Mouse (Mus musculus) heart, embryonic 16.5 days (tissue): ENCODE data around the gene Cdkl2. TPM values are rescaled to one million over a fixed set of nuclear protein-coding genes. Genes with fewer than 3 reads are reported as not detected.

Experiments
- ATAC-seq: fragments of 200-750 bp; cut with Nextera tagmentation; replicated peaks from 2 replicates; pipeline ENCODE4 v1.8.0; 2017; ENCODE audit warnings: moderate number of reproducible peaks; ENCODE audit not compliant: insufficient read depth, low FRiP score; ENCODE audit errors: extremely low read depth
- H3K27ac ChIP-seq: fragments of 300-500 bp; sonication (generic); 2 replicates; pipeline ENCODE4 v1.5.1; 2014; ENCODE audit warnings: mild to moderate bottlenecking, low read length, control low read depth, moderate library complexity
- H3K27me3 ChIP-seq: fragments of 300-500 bp; sonication (generic); 2 replicates; pipeline ENCODE4 v1.6.1; 2014; ENCODE audit warnings: low read length, mixed read lengths; ENCODE audit not compliant: control insufficient read depth, insufficient read depth
- H3K36me3 ChIP-seq: fragments of 300-500 bp; sonication (generic); 2 replicates; pipeline ENCODE4 v1.6.1; 2014; ENCODE audit not compliant: control insufficient read depth, insufficient read depth
- H3K4me1 ChIP-seq: fragments of 300-500 bp; sonication (generic); 2 replicates; pipeline ENCODE4 v1.6.1; 2014; ENCODE audit warnings: low read length, mixed read lengths; ENCODE audit not compliant: control insufficient read depth, insufficient read depth
- H3K4me2 ChIP-seq: fragments of 300-500 bp; sonication (generic); 2 replicates; pipeline ENCODE4 v1.6.1; 2014; ENCODE audit warnings: low read depth, mild to moderate bottlenecking, control low read depth, low read length
- H3K4me3 ChIP-seq: fragments of 300-500 bp; sonication (generic); 2 replicates; pipeline ENCODE4 v1.5.1; 2014; ENCODE audit warnings: mild to moderate bottlenecking, control low read depth, low read length
- H3K9ac ChIP-seq: fragments of 300-500 bp; sonication (generic); 2 replicates; pipeline ENCODE4 v1.6.1; 2014; ENCODE audit warnings: low read length, control low read depth
- H3K9me3 ChIP-seq: fragments of 300-500 bp; sonication (generic); replicated peaks from 2 replicates; pipeline ENCODE4 v1.6.1; 2016; ENCODE audit warnings: low read length; ENCODE audit not compliant: control insufficient read depth
- WGBS: fragments of 180-500 bp; shearing (Covaris S2); extraction: QIAGEN DNeasy Blood & Tissue Kit; methylation state at CpG from one replicate; pipeline ENCODE4 v1.1.7; 2014; 5-methylcytosine and 5-hydroxymethylcytosine counted together
- polyA plus RNA-seq: library from polyadenylated mRNA; unstranded; fragments of >200 nt; fragmentation: Nextera tagmentation; extraction: Ambion mirVana; gene quantifications from 2 replicates; pipeline ENCODE4 v1.2.1, GENCODE M21; 2015

The Cdkl2 gene
- polyA plus RNA-seq, 1 experiment from 2014 or later = 1.2 TPM

DNA sequence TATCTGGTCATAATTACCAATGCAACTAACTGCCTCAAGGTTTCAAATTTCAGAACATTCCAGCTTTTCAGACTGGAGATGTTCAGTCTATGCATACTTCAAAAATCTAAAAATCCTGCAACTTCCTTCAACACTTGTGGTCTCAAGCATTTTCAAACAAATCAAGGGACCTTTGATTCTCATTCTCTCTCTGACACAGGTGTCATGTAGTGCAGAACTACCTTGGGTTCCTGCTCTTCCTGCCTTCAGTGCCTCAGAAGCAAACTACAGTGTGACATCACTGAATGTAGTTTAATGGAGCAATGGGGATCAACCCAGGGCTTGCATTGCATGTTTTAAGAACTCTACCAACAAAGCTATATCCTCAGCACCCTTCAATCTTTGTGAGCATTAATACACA, 35.1 kb upstream of the Cdkl2 start:
- Histone ChIP-seq H3K4me1 (peaks cover 25% of the 10 kb centered on the region), H3K4me2 (no peak overlapping the region), H3K9ac (no peak overlapping the region), H3K27me3 (no peaks in the 10 kb centered on the region), H3K36me3 (no peaks in the 10 kb centered on the region), H3K27ac (peak overlapping the region; percentile 56; the same call in 1 of the 2 replicates), H3K4me3 (no peak overlapping the region), H3K9me3 (no peaks in the 10 kb centered on the region)
- ATAC-seq = no peak

DNA sequence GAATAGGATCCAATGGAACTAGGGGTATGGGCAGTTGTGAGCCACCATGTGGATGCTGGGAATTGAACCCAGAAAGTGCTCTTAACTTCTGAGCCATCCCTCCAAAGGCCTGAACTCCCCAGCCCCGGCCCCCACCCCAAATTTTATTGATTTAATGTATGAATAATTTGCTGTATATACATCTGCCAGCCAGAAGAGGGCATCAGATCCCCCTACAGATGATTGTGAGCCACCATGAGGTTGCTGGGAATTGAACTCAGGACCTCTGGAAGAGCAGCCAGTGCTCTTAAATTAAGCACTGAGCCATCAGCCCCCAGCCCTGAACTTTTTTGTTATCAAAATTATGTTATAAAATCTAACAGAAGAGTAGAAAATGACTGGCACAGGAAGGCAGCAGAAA, 32.6 kb upstream of the Cdkl2 start:
- peaks cover 15% of the 10 kb centered on the region for H3K4me1 ChIP-seq
- peaks cover 4% of the 10 kb centered on the region; the same call in 1 of the 2 replicates for H3K36me3 ChIP-seq
- H3K9me3 ChIP-seq = no peaks in the 10 kb centered on the region
- no peak for ATAC-seq
- H3K27ac ChIP-seq = no peak overlapping the region
- H3K4me3 ChIP-seq = no peak overlapping the region
- WGBS = 83% methylated on average over 1 of the region's 1 CpGs
- no peak overlapping the region for H3K9ac ChIP-seq
- H3K27me3 ChIP-seq = no peaks in the 10 kb centered on the region
- no peak overlapping the region for H3K4me2 ChIP-seq

DNA sequence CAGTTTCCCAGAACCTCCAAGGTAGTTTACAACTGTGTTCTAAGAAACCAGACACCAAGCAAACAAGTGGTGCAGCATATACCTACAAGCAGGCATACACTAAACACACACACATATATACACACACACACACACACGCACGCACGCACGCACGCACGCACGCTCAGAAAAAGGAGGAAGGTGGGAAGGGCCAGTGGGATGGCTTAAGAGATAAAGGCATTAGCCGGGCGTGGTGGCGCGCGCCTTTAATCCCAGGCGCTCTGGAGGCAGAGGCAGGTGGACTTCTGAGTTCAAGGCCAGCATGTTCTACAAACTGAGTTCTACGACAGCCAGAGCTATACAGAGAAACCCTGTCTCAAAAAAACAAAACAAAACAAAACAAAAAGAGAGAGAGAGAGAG, 30.4 kb upstream of the Cdkl2 start:
- Histone ChIP-seq H3K27ac (no peak overlapping the region), H3K4me3 (no peak overlapping the region), H3K27me3 (no peaks in the 10 kb centered on the region), H3K4me1 (peaks cover 4% of the 10 kb centered on the region), H3K9me3 (no peaks in the 10 kb centered on the region), H3K9ac (no peak overlapping the region), H3K36me3 (peaks cover 10% of the 10 kb centered on the region; the same call in 1 of the 2 replicates), H3K4me2 (no peak overlapping the region)
- ATAC-seq = no peak
- 89% methylated on average over 14 of the region's 14 CpGs for WGBS

- ATAC-seq = no peak
- Histone ChIP-seq H3K27me3 (no peaks in the 10 kb centered on the region), H3K9me3 (no peaks in the 10 kb centered on the region), H3K4me1 (no peaks in the 10 kb centered on the region), H3K27ac (no peak overlapping the region), H3K4me2 (no peak overlapping the region), H3K4me3 (no peak overlapping the region), H3K36me3 (peaks cover 34% of the 10 kb centered on the region), H3K9ac (no peak overlapping the region)
- 97% methylated on average over 2 of the region's 2 CpGs for WGBS
Measured at GRCm38 (mm10) chr5:92063192-92063591, 19.5 kb upstream of the Cdkl2 start.

DNA sequence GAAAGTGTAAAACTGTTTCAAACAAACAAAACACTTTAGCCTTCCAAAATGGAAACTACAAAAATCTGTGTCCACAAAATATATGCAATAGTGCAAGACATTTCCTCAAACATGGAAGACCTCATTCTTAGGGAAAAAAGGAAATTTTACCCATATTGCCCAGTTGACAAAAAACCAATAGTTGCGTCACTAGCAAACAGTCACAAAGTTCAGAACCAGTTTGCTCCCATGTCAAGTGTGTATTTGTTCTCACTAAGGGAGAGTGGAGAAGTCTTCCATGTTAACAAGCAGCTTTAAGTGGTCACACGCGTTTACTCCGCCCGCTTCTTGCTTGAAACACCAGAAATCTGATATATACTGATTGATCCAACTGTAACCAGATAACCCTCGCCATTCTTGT, 9.2 kb upstream of the Cdkl2 start:
- H3K9ac ChIP-seq = no peak overlapping the region
- WGBS = 89% methylated on average over 6 of the region's 6 CpGs
- no peaks in the 10 kb centered on the region for H3K27me3 ChIP-seq
- H3K27ac ChIP-seq = no peak overlapping the region
- H3K4me2 ChIP-seq = no peak overlapping the region
- no peak for ATAC-seq
- H3K9me3 ChIP-seq = no peaks in the 10 kb centered on the region
- H3K4me3 ChIP-seq = no peak overlapping the region
- no peaks in the 10 kb centered on the region for H3K4me1 ChIP-seq
- peaks cover 40% of the 10 kb centered on the region for H3K36me3 ChIP-seq

DNA sequence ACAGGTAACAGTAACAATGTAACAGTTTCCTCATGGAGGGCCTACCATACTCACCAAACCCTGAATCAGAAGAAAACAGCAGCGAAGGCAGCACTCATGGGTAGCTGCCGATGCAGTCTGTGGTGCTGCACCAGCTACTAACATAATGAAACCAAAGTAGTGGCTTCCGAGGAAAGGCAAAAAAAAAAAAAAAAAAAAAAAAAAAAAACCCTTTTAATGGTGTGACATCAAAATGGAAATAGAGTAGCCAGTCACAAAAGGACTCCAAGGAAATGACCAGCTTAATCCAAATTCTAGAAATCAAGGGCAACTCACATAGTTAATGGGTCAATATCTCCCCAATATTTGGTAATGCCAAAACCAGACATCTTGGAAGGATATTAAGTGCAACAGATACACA, 6.7 kb upstream of the Cdkl2 start:
- no peaks in the 10 kb centered on the region for H3K27me3 ChIP-seq
- H3K36me3 ChIP-seq = peaks cover 20% of the 10 kb centered on the region
- WGBS = 86% methylated on average over 3 of the region's 3 CpGs
- H3K4me2 ChIP-seq = no peak overlapping the region
- H3K4me1 ChIP-seq = no peaks in the 10 kb centered on the region
- H3K9ac ChIP-seq = no peak overlapping the region
- no peak for ATAC-seq
- H3K9me3 ChIP-seq = no peaks in the 10 kb centered on the region
- no peak overlapping the region for H3K4me3 ChIP-seq
- H3K27ac ChIP-seq = no peak overlapping the region

GRCm38 (mm10) chr5:92042377-92043348, 1.0 kb downstream of the Cdkl2 start:
- Histone ChIP-seq H3K4me1 (peaks cover 4% of the 10 kb centered on the region; the same call in 1 of the 2 replicates), H3K9me3 (no peaks in the 10 kb centered on the region), H3K36me3 (no peaks in the 10 kb centered on the region), H3K27me3 (0 out of 2 replicates have a peak, but pooled peaks cover 3% of the 10 kb centered on the region), H3K4me2 (peak overlapping the region; percentile 84), H3K27ac (no peak overlapping the region), H3K9ac (peak overlapping the region; percentile 76), H3K4me3 (peak overlapping the region; percentile 91)
- ATAC-seq = peak; percentile 99
- under 1% methylated on average over 68 of the region's 68 CpGs for WGBS

DNA sequence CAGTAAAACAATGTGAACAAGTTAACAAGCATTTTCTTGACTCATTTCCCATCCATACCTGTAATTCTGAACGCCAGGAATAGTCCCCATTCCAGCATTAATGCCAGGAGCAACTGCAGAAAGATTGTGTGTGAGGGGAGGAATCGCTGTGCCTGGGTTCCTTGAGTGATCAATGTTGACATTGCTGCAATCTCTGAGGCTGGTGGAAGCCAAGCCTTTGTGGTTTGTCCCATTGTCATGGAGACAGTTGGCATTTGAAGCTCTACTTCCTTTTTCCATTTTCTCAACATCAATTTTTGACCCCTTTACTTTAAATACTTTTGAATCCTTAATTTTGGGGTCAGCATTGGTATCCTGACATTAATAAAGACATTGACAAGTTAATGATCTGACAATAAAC, 23.7 kb downstream of the Cdkl2 start:
- H3K4me3 ChIP-seq = no peak overlapping the region
- H3K9ac ChIP-seq = no peak overlapping the region
- H3K4me1 ChIP-seq = 0 out of 2 replicates have a peak, but pooled peaks cover 2% of the 10 kb centered on the region
- H3K4me2 ChIP-seq = no peak overlapping the region
- no peak for ATAC-seq
- no peaks in the 10 kb centered on the region for H3K9me3 ChIP-seq
- no peak overlapping the region for H3K27ac ChIP-seq
- 50% methylated on average over 2 of the region's 2 CpGs for WGBS
- no peaks in the 10 kb centered on the region for H3K27me3 ChIP-seq
- no peaks in the 10 kb centered on the region for H3K36me3 ChIP-seq

DNA sequence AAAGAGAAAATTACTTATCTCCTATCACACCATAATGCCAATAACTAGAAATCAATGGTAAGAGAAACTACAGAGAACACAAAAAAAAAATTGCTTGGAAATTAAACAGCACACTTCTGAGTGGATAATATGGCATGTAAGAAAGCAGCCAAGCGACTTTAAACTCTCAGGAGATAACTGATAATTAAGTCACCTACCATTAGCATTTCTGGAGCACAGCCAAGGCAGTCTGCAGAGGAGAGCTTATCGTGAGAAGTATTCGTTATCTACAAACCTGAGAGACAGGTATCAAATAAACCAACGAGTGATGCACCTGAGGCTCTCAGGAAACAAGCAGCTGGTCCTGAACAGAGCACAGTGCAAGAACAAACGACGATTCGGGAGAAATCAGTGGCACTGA, 31.9 kb downstream of the Cdkl2 start:
- Histone ChIP-seq H3K27ac (no peak overlapping the region), H3K4me2 (no peak overlapping the region), H3K9me3 (no peaks in the 10 kb centered on the region), H3K36me3 (no peaks in the 10 kb centered on the region), H3K9ac (no peak overlapping the region), H3K4me3 (no peak overlapping the region), H3K4me1 (no peaks in the 10 kb centered on the region), H3K27me3 (no peaks in the 10 kb centered on the region)
- ATAC-seq = no peak
- 50% methylated on average over 7 of the region's 7 CpGs for WGBS
